Mouse (Mus musculus): ENCODE results near the gene Nupr1. TPM values are rescaled to one million over a fixed set of nuclear protein-coding genes. Genes with fewer than 3 reads are reported as not detected.

Nupr1 gene
- polyA plus RNA-seq (2014; fragmentation: Illumina TruSeq; extraction: RNeasy Lipid Tissue Mini Kit (QIAGEN cat#74804); ENCODE audit: insufficient read depth, low read depth, low replicate concordance): 293 TPM

DNA sequence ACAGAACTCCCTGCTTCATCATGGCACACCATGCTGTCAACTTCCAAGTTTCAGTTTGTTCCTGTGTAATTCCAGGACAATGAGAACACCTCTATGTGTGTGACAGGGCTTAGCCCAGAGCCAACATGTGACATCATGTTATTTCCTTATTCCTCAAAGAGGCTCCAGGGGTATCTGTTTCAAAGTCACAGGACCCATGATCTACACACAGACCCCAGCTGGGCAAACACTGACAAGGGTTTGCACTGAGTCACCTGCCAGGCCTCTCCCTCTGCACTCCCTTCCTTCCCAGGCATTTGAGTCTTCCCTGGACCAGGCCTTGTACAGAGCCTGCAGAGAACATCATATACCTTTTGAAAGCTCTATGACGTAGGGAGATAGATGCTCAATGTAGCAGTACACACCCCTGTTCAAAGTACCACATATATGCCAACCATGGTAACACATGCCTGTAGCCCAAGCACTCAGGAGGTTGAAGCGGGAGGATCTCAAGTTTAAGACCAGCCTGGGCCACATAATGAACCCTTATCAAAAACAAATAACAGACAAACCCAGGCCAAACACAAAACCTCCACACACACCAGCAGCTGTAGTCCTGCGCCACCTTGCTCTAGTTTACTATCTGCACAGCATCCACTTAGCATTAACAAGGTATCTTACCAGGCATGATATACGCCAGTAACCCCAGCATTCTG lies at the start of gene Nupr1:
Gene Nupr1, minus strand, starts transcription at position 38 of the 695 bp plus-strand sequence.

DNA sequence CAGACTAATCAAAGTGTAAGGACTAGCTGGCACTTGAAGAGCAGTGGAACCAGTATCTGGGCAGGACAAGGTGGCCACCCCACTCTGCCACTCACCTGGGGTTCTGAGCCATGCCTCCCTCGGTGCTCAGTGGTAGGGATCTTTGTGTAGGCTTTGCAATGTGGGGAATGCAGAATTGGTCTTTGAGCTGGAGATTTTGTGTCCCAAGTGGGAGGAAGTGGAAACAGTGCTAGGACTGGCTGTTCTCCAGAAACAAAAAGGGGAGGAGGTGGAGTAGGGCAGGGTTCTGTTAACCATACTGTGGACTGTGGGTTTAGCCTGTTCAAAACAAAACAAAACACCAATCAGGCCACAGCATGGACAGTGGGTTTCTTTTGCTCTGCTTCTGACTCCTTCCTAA lies 45.5 kb upstream of the Nupr1 start, which contains the start of gene Sult1a1:
Gene Sult1a1, minus strand, starts transcription at position 226 of the 400 bp plus-strand sequence.

GRCm38 (mm10) chr7:126649231-126650051 lies 18.8 kb upstream of the Nupr1 start, which contains the start of gene Sgf29:
Gene Sgf29, plus strand, starts transcription at chr7:126649309.

GRCm38 (mm10) chr7:126594862-126595561 lies 35.6 kb downstream of the Nupr1 start, which contains the start of gene Il27:
Gene Il27, minus strand, starts transcription at chr7:126594941.

GRCm38 (mm10) chr7:126585717-126586116 lies 44.9 kb downstream of the Nupr1 start, which contains the start of gene Cln3:
Gene Cln3, minus strand, starts transcription at chr7:126585817.

GRCm38 (mm10) chr7:126584506-126584977 lies 46.1 kb downstream of the Nupr1 start, which contains the start of gene Apobr:
Gene Apobr, plus strand, starts transcription at chr7:126584942.

Other genes with a start within 250 kb of the Nupr1 start
- 4.5 TPM for gene Nfatc2ip, start 234.1 kb downstream of the Nupr1 start, polyA plus RNA-seq (2014; fragmentation: Illumina TruSeq; extraction: RNeasy Lipid Tissue Mini Kit (QIAGEN cat#74804); ENCODE audit: insufficient read depth, low read depth, low replicate concordance)
- 18.3 TPM for gene Cd19, start 216.0 kb downstream of the Nupr1 start, polyA plus RNA-seq (2014; fragmentation: Illumina TruSeq; extraction: RNeasy Lipid Tissue Mini Kit (QIAGEN cat#74804); ENCODE audit: insufficient read depth, low read depth, low replicate concordance)
- 14.1 TPM for gene Rabep2, start 202.1 kb downstream of the Nupr1 start, polyA plus RNA-seq (2014; fragmentation: Illumina TruSeq; extraction: RNeasy Lipid Tissue Mini Kit (QIAGEN cat#74804); ENCODE audit: insufficient read depth, low read depth, low replicate concordance)
- 1.8 TPM for gene Atp2a1, start 167.8 kb downstream of the Nupr1 start, polyA plus RNA-seq (2014; fragmentation: Illumina TruSeq; extraction: RNeasy Lipid Tissue Mini Kit (QIAGEN cat#74804); ENCODE audit: insufficient read depth, low read depth, low replicate concordance)
- gene Sh2b1, start 155.4 kb downstream of the Nupr1 start, polyA plus RNA-seq (2014; fragmentation: Illumina TruSeq; extraction: RNeasy Lipid Tissue Mini Kit (QIAGEN cat#74804); ENCODE audit: insufficient read depth, low read depth, low replicate concordance): 17.9 TPM
- 43.5 TPM for gene Tufm, start 143.5 kb downstream of the Nupr1 start, polyA plus RNA-seq (2014; fragmentation: Illumina TruSeq; extraction: RNeasy Lipid Tissue Mini Kit (QIAGEN cat#74804); ENCODE audit: insufficient read depth, low read depth, low replicate concordance)
- gene Atxn2l, start 127.4 kb downstream of the Nupr1 start, polyA plus RNA-seq (2014; fragmentation: Illumina TruSeq; extraction: RNeasy Lipid Tissue Mini Kit (QIAGEN cat#74804); ENCODE audit: insufficient read depth, low read depth, low replicate concordance): 21.0 TPM
- gene Eif3c, start 64.5 kb downstream of the Nupr1 start, polyA plus RNA-seq (2014; fragmentation: Illumina TruSeq; extraction: RNeasy Lipid Tissue Mini Kit (QIAGEN cat#74804); ENCODE audit: insufficient read depth, low read depth, low replicate concordance): 62.9 TPM
- 8.5 TPM for gene Apobr, start 45.9 kb downstream of the Nupr1 start, polyA plus RNA-seq (2014; fragmentation: Illumina TruSeq; extraction: RNeasy Lipid Tissue Mini Kit (QIAGEN cat#74804); ENCODE audit: insufficient read depth, low read depth, low replicate concordance)
- 29.4 TPM for gene Cln3, start 45.0 kb downstream of the Nupr1 start, polyA plus RNA-seq (2014; fragmentation: Illumina TruSeq; extraction: RNeasy Lipid Tissue Mini Kit (QIAGEN cat#74804); ENCODE audit: insufficient read depth, low read depth, low replicate concordance)
- 0.32 TPM for gene Il27, start 35.9 kb downstream of the Nupr1 start, polyA plus RNA-seq (2014; fragmentation: Illumina TruSeq; extraction: RNeasy Lipid Tissue Mini Kit (QIAGEN cat#74804); ENCODE audit: insufficient read depth, low read depth, low replicate concordance)
- 42.0 TPM for gene Sgf29, start 18.4 kb upstream of the Nupr1 start, polyA plus RNA-seq (2014; fragmentation: Illumina TruSeq; extraction: RNeasy Lipid Tissue Mini Kit (QIAGEN cat#74804); ENCODE audit: insufficient read depth, low read depth, low replicate concordance)
- gene Sult1a1, start 45.6 kb upstream of the Nupr1 start, polyA plus RNA-seq (2014; fragmentation: Illumina TruSeq; extraction: RNeasy Lipid Tissue Mini Kit (QIAGEN cat#74804); ENCODE audit: insufficient read depth, low read depth, low replicate concordance): 90.2 TPM
- 50.0 TPM for gene Bola2, start 64.5 kb upstream of the Nupr1 start, polyA plus RNA-seq (2014; fragmentation: Illumina TruSeq; extraction: RNeasy Lipid Tissue Mini Kit (QIAGEN cat#74804); ENCODE audit: insufficient read depth, low read depth, low replicate concordance)
- 7.2 TPM for gene Slx1b, start 64.9 kb upstream of the Nupr1 start, polyA plus RNA-seq (2014; fragmentation: Illumina TruSeq; extraction: RNeasy Lipid Tissue Mini Kit (QIAGEN cat#74804); ENCODE audit: insufficient read depth, low read depth, low replicate concordance)
- gene Coro1a, start 76.9 kb upstream of the Nupr1 start, polyA plus RNA-seq (2014; fragmentation: Illumina TruSeq; extraction: RNeasy Lipid Tissue Mini Kit (QIAGEN cat#74804); ENCODE audit: insufficient read depth, low read depth, low replicate concordance): 175 TPM
- 260 TPM for gene Mapk3, start 128.7 kb upstream of the Nupr1 start, polyA plus RNA-seq (2014; fragmentation: Illumina TruSeq; extraction: RNeasy Lipid Tissue Mini Kit (QIAGEN cat#74804); ENCODE audit: insufficient read depth, low read depth, low replicate concordance)
- gene Gdpd3, start 135.5 kb upstream of the Nupr1 start, polyA plus RNA-seq (2014; fragmentation: Illumina TruSeq; extraction: RNeasy Lipid Tissue Mini Kit (QIAGEN cat#74804); ENCODE audit: insufficient read depth, low read depth, low replicate concordance): 7.1 TPM
- gene Ypel3, start 146.1 kb upstream of the Nupr1 start, polyA plus RNA-seq (2014; fragmentation: Illumina TruSeq; extraction: RNeasy Lipid Tissue Mini Kit (QIAGEN cat#74804); ENCODE audit: insufficient read depth, low read depth, low replicate concordance): 159 TPM
- 1.3 TPM for gene Tbx6, start 150.6 kb upstream of the Nupr1 start, polyA plus RNA-seq (2014; fragmentation: Illumina TruSeq; extraction: RNeasy Lipid Tissue Mini Kit (QIAGEN cat#74804); ENCODE audit: insufficient read depth, low read depth, low replicate concordance)
- gene Ppp4c, start 161.6 kb upstream of the Nupr1 start, polyA plus RNA-seq (2014; fragmentation: Illumina TruSeq; extraction: RNeasy Lipid Tissue Mini Kit (QIAGEN cat#74804); ENCODE audit: insufficient read depth, low read depth, low replicate concordance): 98.9 TPM
- 1.8 TPM for gene Fam57b, start 166.8 kb upstream of the Nupr1 start, polyA plus RNA-seq (2014; fragmentation: Illumina TruSeq; extraction: RNeasy Lipid Tissue Mini Kit (QIAGEN cat#74804); ENCODE audit: insufficient read depth, low read depth, low replicate concordance)
- gene 4930451I11Rik, start 200.8 kb upstream of the Nupr1 start, polyA plus RNA-seq (2014; fragmentation: Illumina TruSeq; extraction: RNeasy Lipid Tissue Mini Kit (QIAGEN cat#74804); ENCODE audit: insufficient read depth, low read depth, low replicate concordance): not detected
- gene Doc2a, start 216.6 kb upstream of the Nupr1 start, polyA plus RNA-seq (2014; fragmentation: Illumina TruSeq; extraction: RNeasy Lipid Tissue Mini Kit (QIAGEN cat#74804); ENCODE audit: insufficient read depth, low read depth, low replicate concordance): 0.11 TPM
- gene Hirip3, start 231.1 kb upstream of the Nupr1 start, polyA plus RNA-seq (2014; fragmentation: Illumina TruSeq; extraction: RNeasy Lipid Tissue Mini Kit (QIAGEN cat#74804); ENCODE audit: insufficient read depth, low read depth, low replicate concordance): 7.5 TPM
- gene Ino80e, start 231.5 kb upstream of the Nupr1 start, polyA plus RNA-seq (2014; fragmentation: Illumina TruSeq; extraction: RNeasy Lipid Tissue Mini Kit (QIAGEN cat#74804); ENCODE audit: insufficient read depth, low read depth, low replicate concordance): 48.2 TPM